Mouse (Mus musculus) CD4-positive, CD25-positive, alpha-beta regulatory T cell, adult 2 months (primary cell): ENCODE data around the gene Mettl13.

ENCODE experiments used
- DNase-seq: peaks from one replicate; pipeline ENCODE4 v3.0.0-alpha.2; 2012; ENCODE audit warnings: low read depth, low spot score

Mettl13 gene

DNA sequence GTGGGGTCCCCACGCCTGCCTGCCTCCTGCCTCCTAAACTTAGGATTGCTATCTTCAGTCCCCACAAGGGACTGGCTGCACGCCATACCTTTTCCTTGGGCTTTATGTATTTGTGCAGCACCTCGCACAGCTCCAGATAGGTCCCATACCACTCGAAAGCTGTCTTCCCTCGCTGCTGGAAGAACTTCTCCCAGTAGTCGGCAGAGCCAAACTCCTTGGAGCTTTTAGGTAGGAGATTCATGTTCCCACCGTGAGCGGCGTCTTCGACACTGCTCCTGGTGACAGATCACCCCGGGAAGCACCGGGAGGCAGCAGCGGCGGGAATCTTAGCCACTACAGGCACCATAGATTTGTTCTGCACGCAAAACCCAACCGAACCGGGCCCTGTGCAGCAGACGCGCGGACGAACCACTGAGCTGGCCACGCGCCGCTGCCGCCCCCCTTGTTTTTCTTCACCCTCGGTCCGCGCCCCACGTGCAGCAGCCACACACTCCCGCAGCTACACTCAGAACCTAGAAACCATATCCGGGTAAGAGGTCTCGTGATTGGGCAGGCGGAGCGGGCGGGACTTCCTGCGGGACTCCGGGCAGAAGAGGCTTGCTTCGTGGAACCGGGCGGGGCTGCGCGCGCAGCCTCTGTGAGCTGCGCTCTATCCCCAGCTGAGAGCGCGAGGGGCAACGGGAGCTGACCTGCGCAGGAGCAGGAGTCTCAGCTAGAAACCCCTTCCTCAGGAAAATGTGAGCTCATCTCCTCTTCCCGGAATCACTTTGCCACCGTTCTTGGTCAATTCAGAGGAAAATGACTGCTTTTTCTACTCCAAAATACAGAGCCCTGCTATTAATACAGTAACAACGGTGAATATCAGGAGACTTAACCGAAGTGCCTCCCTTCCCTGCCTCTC lies at the start of gene Mettl13:
TSS of gene Mettl13 (minus strand) at position 536 of the 901 bp plus-strand sequence.
- peak; percentile 96 for DNase-seq

DNA sequence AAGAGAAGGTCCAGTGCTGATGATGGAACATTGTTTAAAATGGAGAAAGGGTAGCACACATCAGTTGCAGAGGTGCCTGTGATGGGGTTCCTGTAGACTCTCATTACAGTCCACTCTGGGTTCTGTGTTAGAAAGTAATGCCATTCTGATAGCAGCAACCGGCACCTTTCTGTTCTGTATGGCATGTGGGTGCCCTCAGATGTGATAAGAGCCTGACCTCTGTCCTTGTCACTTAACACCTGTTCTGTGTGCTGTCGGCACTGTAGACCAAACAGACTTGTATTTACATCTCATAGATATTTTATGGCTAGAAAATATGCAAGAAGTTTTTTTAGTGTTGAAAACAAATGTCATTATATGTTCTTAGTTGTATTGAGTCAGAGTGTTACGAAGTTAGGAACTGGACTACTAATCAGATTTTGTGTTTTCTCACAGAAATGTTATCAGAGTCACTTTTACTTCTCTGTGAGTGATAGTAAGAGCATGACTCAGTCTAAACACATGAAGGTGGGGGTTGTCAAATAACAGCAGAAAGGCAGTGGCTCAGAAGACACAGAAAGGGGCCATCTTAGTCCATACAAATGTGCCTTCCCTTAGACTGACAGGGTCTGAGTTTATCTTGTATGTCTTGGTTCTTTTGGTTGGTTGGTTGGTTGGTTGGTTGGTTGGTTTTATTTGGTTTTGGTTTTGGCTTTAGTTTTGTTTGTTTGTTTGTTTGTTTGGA lies 49.2 kb upstream of the Mettl13 start:
- no peak for DNase-seq

DNA sequence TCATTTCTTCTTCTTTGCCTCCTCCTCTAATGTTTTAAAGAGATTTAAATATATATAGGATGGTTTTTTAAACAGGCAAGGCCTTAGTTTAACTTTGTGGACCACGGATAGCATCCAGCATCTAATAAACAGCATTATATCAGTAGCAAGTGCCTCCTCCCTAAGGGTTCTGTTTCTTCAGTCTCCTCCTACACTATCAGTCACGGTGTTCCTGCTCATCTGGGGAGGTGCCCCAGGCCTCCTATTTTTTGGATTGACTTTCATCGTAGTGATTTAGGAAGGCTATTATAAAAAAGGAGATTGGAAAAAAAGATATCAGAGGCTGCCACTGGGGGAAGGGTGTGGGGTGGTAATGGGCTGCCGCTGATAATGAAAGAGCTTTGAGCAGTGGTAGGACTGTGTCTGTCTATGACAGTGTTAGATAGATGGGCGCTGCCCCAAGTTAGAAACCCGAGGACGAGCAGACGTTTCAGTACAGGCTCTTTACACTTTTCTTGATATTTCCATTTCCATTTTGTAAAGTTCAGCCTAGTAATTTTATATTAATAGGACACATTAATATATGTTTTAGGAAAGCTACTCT lies 42.2 kb upstream of the Mettl13 start:
- DNase-seq: no peak

DNA sequence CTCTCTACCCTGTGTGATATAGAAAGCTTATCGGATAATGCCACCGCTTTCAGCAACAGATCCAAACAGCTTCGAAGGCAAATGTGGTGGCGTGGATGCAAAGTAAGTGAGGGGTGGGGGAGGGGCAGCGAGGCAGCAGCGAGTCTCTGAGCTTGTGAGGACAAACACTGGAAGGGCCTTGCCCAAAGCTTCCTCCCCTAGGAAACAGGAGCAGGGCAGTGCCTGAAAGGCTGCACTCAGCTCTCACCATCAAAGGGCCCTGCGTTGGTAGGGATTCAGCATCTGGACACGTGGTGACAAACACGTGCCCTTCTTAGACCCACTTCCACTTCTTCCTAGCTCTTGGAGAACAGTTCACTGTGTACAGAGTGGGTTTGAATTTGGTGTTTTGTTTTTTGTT lies 41.1 kb upstream of the Mettl13 start:
- DNase-seq: no peak

DNA sequence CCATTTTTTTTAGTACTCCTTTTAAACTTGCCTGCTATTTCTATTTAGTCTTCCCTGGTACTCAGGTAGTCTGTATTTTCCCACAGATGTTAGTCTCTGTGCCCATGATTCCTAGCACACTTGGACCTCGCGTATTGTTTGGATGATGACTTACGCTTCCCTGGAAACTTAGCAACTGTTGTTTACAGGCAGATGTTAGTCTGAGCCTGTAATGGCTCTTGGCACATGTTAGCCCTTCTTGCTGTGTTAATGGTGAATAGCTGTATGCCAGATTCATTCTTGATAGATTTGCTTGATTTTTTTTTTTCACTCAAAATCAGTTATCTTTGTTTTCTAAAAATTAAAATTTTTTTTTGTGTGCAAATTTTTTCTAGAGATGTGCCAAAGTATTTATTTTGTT lies 40.3 kb upstream of the Mettl13 start:
- no peak for DNase-seq

DNA sequence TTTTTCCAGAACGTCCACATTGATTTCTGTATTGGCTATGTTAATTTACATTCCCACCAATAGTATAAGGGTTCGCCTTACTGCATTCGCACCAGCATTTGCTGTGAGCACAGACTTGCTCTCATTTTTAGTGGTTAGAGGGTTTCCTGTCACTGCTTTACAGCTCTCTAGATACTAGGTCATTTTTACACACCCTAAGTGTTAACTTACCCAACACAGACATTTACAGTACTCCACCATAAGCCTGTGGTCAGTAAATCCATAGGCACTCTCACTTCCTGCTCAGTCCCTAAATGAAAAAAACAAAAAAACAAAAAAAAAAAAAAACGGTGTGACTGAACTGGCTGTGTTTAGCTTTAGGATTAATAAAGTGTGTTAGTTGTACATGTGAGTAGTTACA lies 37.9 kb upstream of the Mettl13 start:
- DNase-seq: no peak

DNA sequence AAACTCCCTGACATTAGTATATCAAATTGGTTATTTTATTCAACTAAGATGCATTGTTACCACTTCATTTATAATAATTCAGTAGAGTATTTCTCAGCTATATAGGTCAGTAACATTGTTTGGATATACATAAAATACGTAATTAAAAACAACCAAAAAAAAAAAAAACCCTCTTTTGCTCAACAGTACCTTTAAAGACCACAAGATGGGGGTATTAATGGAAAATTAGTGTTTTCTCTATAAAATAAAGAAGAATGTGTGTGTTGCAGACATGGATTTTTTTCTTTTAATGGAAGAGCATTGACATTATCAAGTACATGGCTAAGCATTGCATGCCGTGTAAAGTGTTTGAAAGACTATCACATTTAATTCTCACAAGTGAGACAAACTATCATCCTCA lies 34.5 kb upstream of the Mettl13 start:
- peak; percentile 10 for DNase-seq

DNA sequence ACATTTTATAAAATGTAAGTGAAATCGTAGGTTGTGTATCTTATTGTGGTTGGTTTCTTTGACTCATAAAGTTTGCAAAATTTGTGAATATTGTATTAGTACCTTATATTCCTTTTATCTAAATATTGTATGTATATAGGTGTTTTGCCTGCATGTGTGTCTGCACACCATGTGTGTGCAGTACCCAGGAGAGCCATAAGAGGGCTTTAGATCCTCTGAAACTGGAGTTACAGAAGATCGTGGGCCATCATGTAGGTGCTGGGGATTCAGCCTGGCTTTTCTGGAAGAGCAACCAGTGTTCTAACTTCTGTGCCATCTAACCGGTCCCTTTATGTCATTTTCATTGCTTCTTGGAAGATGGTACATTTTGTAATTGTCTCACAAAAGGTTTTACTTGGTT lies 26.7 kb upstream of the Mettl13 start:
- peak; percentile 33 for DNase-seq

DNA sequence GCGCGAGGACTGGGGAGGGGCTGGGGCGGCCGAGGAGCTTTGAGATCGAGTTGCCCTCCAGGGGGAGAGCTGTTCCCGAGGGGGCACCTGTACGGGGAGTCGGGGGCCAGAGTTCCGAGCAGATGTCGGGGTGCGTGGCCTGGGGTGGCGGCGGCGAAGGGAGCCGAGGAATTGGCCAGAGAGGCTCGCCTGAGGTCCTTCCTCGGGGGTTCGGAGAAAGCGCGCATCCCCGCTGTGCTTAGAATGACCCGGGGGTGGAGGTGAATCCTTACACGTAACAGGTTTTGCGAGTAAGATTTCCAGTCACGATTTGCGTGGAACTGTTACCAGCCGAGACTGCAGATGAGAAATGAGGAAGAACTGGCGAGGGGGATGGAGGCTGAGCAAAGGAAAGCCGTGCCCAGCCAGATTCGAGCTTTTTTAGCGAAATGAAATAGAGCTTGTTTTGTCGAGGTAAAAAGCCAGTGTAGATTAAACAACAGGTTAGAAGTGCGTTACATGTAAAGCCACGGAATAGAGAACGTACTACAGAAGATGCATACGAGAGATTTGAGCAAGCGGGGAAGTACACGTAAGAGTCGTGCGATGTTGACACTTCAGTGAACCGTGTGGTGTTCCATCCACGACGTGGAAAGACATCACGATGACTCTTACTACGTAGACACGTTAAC lies 22.7 kb upstream of the Mettl13 start:
- peak; percentile 90 for DNase-seq

DNA sequence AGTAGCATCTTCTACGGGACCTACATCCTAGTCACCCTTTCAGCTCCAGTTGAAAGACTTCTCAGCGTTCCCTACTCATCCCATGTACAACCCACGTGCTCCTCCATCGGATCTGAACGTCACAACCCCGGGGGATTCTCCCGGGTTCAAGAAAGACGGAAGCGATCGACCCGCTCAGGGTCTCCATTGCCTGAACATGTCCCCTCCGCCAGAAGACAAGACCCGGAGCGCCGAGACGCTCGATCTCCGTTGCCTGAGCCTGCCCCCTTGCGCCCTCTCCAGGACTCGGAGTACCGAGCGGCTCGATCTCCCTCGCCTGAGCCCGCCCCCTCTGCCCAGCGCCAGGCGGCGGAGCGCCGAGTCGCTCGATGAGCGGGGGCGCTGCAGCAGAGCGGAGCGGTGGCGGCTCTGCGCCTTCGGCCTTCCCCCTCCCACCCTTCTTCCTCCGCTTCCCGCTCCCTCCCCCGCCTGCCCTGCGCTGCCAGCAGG lies 22.0 kb upstream of the Mettl13 start, which contains the start of gene Vamp4:
TSS of gene Vamp4 (plus strand) at position 256 of the 489 bp plus-strand sequence.
- DNase-seq: peak; percentile 97

DNA sequence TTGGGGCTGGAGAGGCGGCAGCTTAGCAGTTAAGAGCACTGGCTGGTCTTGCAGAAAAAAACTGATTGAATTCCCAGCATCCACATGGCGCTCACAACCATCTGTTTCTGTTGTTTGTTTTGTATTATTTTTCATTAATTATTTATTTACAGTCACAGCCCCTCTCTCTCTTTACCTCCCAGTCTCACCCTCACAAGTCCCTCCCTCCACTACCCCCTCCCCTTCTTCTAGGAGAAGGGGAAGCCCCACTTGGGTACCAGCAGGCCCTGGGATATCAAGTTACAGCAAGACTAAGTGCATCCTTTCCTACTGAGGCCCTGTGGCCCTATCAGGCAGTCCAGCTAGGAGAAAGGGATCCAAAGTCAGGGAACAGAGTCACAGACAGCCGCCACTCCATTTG lies 19.0 kb upstream of the Mettl13 start:
- no peak for DNase-seq

DNA sequence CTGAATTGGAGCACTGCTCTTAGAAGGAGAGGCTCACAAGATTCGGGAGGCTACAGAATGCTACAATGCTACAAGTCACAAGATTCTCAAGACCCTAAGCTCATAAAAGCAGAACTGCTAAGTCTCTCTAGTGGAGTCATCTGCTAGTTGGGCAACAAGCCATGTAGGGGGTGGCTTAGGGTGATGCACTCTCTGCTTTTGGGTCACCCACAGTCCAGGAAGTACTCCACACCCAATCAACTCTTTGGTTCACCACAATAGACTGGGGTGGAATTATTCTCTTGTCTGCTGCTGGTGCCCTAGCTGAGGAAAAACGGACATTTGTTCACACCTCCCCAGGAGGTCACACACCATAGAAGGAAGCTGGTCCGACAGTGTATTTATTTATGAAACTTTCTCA lies 16.6 kb upstream of the Mettl13 start:
- DNase-seq: no peak

DNA sequence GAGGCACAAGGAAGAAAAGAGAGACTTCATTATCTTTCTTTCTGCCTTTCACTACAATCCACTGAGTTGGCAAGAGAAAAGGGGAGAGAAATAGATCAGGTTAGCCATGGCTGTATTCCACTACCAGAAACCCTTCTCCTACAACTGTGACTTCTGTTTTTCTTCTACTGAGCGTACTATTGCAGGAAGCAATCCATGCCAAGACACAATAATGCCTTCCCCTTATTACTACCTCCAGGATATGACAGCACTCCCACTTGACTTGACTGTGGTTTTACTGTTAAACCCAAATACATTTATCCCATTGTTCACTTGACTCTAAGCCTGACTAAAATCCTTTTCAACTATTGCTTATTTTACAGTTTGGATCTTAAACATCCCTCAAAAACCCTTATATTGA lies 14.9 kb upstream of the Mettl13 start:
- no peak for DNase-seq

DNA sequence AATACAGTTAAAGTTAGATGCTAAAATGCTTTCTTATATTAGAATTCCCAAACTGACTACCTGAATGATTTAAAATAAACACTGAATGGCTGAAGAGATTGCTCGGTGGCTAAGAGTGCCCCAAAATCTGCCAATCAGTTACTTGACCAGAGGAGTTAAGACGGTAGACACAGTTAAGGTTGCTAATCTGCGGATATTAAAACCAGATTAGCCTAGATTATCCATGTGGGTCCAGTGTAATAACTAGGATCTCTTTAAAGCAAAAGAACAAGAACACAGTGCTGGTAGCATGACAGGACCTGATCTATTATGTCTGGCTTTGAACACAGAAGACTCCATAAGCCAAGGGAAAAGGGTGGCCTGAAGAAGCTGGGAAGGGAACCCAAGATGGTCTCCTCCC lies 5.8 kb upstream of the Mettl13 start:
- no peak for DNase-seq

DNA sequence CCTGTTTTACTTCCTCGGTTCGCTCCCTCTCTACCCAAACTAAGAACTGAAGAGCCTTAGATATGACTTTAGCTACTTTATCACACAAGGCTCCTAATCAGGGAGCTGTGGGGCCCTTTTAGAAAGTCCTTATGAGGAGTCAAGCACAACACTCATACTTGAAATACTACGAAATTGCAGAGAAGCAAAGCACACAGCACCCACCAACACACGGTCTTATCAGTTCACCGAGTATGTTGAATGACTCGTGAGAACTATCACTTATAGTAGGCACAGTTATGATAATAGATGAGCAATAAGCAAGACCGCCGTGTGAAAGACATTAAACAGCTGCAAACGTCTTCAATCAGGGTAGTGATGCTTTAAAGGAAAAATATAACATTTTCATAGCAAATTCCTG lies 4.6 kb upstream of the Mettl13 start:
- no peak for DNase-seq

DNA sequence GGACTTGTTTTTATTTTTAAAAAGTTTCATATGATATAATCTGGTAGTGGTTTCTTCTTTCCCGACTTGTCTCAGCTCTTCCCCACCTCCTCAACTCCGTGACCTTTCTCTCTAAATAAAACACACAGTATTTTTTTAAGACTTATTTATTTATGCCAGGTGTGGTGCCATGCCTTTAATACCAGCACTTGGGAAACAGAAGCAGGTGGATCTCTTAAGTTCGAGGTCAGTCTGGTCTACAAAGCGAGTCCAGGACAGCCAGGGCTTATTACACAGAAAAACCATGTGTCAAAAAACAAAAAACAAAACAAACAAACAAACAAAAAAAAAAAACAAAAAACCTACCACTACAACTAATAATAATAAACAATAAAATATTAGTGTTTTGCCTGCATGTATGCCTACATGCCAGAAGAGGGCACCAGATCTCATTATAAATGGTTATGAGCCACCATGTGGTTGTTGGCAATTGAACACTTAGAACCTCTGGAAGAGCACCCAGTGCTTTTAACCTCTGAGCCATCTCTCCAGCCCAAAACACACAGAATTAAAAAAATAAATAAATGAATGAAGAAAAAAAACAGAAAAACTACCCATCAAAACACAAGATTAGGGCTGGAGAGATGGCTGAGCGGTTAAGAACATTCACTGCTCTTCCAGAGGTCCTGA lies 1.4 kb upstream of the Mettl13 start:
- DNase-seq: peak; percentile 77

DNA sequence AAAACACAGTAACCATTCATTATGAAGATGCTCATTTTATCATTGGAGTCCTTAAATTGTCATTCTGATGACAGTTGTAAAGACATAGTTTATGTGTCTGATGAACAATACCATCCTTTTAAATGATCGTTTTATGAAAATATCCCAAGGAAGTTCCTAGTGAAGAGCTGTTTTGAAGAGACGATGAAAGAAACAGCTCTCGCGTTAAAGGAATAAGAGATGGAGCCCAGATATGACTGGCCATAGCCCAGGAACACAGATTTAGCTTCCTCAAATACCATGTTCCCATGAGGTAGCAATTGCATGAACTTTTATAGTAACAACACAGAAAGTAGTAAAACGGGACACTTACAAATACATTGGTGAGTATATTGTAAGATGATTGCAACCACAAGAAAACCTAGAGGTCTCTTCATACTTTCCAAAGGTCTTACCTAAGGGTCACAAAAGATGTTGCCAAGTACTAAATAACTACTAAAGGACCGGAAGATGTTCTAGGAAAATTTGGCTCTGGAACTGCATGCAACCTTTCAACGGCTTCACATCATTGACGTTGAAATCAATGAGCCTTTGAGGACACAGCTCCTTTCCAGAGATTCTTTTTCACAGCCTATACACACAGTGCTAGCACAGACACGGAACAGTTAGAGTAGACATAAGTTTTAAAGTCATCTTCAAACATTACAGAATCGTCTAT lies 714 bp upstream of the Mettl13 start:
- DNase-seq: no peak

DNA sequence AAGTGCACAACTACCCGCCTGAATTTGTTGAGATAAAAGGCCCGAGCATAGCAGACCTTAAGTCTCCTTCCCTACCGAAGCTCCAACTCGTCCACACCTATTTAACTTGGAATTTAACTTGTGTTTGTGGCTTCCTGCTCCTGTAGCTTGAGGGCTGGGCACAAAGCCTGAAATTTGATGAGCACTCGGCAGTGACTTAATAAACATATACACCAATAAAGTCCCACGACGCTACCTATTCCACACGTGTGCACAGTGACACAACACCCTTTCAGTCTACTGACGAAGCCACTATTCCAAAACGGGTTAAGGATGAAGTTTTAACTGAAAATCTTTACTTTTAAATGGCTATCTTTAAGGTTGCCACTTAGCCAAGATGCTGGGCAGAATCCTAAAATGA lies 744 bp downstream of the Mettl13 start:
- DNase-seq: no peak

DNA sequence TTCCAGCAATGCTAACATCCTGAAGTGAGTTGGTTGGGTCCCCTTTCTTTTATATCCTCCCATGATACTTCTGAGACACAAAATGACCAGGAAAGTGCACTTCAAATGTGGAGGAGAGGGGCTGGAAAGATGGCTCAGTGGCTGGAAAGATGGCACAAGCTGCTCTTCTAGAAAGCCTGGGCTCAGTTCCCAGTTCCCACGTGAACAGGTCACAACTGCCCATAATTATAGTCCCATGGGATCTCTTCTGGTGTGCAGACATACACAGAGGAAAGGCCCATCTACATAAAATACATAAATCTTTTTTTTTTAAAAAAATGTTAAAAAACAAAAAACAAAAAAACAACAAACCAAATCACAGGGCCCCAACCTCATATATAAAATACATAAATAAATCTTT lies 5.1 kb downstream of the Mettl13 start:
- DNase-seq: no peak

DNA sequence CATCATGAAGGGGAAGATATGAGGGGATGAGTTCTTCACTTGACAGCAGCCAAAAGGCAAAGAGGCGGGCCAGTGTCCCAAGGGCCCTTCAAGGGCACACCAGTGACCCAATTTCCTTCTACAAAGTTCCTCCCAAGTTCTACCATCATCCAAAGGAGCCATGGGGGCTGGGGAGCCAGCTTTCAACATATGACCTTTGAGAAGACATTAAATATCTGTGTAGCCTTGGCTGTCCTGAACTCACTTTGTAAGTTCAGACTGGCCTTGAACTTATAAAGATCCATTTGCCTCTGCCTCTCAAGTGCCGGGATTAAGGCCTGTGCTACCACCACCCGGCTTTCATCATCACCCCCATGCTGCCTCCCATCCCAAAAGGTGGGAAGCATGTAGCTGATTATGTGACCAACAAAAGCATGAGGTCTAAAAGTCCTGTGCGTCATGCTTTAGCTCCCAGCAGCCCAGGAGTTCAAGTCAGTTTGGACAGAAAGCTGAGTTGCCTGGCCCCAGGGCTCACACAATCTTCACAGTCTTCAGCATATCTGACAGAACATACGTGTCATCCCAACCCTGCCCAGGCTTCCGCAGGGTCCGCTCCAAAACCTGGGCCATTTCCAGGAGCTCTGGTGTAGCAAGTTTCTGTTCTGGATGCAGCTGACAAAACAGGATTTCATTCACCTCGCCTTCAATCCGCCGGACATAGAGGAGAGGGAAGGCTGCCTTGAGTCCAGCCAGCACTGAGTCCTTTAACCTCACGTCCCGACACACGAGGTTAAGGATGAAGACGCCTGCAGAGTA lies 14.4 kb downstream of the Mettl13 start:
- no peak for DNase-seq
